Mouse (Mus musculus): ENCODE data around the gene Antxr2. TPM values are rescaled to one million over a fixed set of nuclear protein-coding genes. Genes with fewer than 3 reads are reported as not detected.

The Antxr2 gene
- polyA plus RNA-seq, 1 experiment from 2014 or later: 19.7 TPM

DNA sequence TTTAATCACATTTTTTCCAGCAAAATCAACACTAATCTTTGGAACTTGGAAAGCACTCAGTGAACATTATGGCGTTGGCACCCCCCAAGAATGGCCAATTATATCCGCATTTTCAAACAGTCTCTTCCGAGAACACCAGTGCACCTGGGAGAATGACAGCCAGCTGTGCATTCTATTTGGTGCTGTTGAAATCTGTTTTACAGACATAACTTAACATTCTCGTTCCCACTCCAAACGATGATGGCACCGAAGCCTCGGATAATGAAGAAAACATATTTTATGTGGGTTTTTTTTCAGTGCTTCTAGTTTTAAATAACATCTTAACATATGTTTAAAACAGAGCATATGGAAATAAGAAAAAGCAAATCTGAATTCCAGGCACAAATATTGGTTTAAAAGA is 129.7 kb downstream of the Antxr2 start:
- WGBS: 91% methylated on average over 7 of the region's 7 CpGs
- H3K27ac ChIP-seq: no peak overlapping the region

DNA sequence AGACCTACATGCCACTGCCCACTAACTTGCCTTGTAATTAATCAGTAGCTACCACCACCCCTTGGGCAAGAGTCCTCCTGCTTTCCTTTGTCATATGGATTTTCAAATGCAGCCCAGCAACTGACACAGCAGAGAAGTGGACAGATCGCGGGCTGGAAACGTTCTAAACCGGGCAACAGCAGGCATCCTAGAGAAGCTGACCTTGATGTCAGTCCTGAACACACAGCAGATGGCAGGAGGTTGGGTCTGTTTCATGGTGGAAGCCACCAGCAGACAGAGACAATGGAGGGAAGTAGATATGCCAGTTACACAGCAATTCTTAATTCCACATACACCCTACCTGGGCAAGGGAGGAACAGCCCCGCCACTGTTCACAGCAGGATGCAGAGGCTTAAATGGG is 131.5 kb downstream of the Antxr2 start:
- Histone ChIP-seq H3K27ac (no peak overlapping the region), H3K4me2 (no peak overlapping the region), H3K4me1 (no peaks in the 10 kb centered on the region), H3K9me3 (no peaks in the 10 kb centered on the region), H3K36me3 (no peaks in the 10 kb centered on the region), H3K4me3 (replicated peaks) (no peak overlapping the region), H3K27me3 (replicated peaks) (no peaks in the 10 kb centered on the region), H3K9ac (no peak overlapping the region)
- WGBS: 84% methylated on average over 5 of the region's 5 CpGs
- ATAC-seq (ENCODE audit: insufficient read depth, low FRiP score, low read depth): no peak

More for the DNA sequence above, 129.7 kb downstream of the Antxr2 start:
- H3K4me3 ChIP-seq (replicated peaks): no peak overlapping the region
- no peak for ATAC-seq (ENCODE audit: insufficient read depth, low FRiP score, low read depth)
- no peak overlapping the region for H3K9ac ChIP-seq
- H3K36me3 ChIP-seq: no peaks in the 10 kb centered on the region
- H3K4me2 ChIP-seq: no peak overlapping the region
- H3K4me1 ChIP-seq: no peaks in the 10 kb centered on the region
- H3K27me3 ChIP-seq (replicated peaks): no peaks in the 10 kb centered on the region
- no peaks in the 10 kb centered on the region for H3K9me3 ChIP-seq

DNA sequence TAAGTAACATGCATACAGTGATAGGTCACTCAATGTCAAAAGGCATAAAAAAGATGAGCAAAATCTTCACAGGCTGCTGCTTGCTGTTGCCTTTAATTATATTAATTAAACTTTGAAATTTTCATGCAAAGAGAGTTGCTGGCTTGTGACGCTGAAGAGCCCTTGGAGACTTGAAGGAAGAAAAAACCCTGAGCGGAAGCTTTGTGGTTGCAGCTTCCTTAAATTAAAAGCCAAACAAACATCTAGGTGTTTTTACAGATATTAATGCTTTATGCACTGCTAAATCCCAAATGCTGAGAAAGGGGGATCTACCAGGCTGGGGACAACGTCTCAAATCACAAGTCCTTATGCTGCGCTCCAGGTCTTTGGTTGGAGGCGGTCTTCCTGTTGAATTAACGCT is 145.4 kb downstream of the Antxr2 start:
- no peak for ATAC-seq (ENCODE audit: insufficient read depth, low FRiP score, low read depth)
- no peak overlapping the region for H3K4me3 ChIP-seq (replicated peaks)
- WGBS: 93% methylated on average over 6 of the region's 6 CpGs
- H3K27me3 ChIP-seq (replicated peaks): no peaks in the 10 kb centered on the region
- H3K9me3 ChIP-seq: no peaks in the 10 kb centered on the region
- H3K4me2 ChIP-seq: no peak overlapping the region
- 0 out of 2 replicates have a peak, but pooled peaks cover 6% of the 10 kb centered on the region for H3K36me3 ChIP-seq
- no peaks in the 10 kb centered on the region for H3K4me1 ChIP-seq
- no peak overlapping the region for H3K9ac ChIP-seq
- no peak overlapping the region for H3K27ac ChIP-seq

DNA sequence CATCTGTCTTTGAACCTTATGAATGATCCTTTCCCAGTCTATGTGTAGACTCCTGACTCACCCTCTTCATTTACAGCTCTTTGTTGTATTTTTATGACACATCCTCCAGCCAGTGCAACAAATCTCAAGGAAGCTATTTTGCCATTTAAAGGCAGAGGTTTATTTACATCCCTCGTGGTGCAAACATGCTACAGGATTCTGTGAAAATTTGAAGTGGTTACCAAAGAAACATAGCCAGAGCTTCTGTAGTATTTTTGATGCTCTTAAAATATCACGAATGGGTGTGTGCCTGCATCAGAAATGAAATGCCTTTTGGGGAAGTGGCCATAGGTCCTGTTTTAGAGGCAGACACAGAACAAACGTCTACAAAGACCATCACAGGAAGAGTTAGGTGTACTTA is 146.7 kb downstream of the Antxr2 start:
- no peak for ATAC-seq (ENCODE audit: insufficient read depth, low FRiP score, low read depth)
- Histone ChIP-seq H3K27me3 (replicated peaks) (no peaks in the 10 kb centered on the region), H3K27ac (no peak overlapping the region), H3K36me3 (0 out of 2 replicates have a peak, but pooled peaks cover 6% of the 10 kb centered on the region), H3K4me3 (replicated peaks) (no peak overlapping the region), H3K4me2 (no peak overlapping the region), H3K9ac (no peak overlapping the region), H3K4me1 (no peaks in the 10 kb centered on the region), H3K9me3 (no peaks in the 10 kb centered on the region)
- 71% methylated on average over 3 of the region's 3 CpGs for WGBS

DNA sequence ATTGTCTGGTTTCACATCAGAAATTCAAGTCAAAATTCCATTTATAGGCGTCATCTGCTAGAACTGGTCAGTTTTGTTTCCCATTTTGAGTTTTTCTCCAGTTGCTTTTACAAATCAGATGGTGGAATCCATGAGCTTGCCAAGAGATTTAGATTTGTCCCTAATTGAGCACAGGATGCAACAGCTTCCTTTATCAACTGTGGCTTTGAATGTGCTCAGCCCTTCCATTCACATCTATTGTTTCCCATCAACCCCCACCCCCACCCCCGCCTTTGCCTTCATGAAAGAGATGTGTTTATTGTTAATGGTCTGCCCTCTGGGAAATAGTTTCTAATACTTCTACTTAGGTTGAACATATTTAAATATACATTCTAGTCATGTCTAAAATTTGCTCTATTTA is 149.4 kb downstream of the Antxr2 start:
- Histone ChIP-seq H3K9ac (no peak overlapping the region), H3K9me3 (no peaks in the 10 kb centered on the region), H3K4me1 (no peaks in the 10 kb centered on the region), H3K27me3 (replicated peaks) (no peaks in the 10 kb centered on the region), H3K4me2 (no peak overlapping the region), H3K27ac (no peak overlapping the region), H3K36me3 (0 out of 2 replicates have a peak, but pooled peaks cover 6% of the 10 kb centered on the region), H3K4me3 (replicated peaks) (no peak overlapping the region)
- WGBS: 76% methylated on average over 2 of the region's 2 CpGs
- ATAC-seq (ENCODE audit: insufficient read depth, low FRiP score, low read depth): no peak

DNA sequence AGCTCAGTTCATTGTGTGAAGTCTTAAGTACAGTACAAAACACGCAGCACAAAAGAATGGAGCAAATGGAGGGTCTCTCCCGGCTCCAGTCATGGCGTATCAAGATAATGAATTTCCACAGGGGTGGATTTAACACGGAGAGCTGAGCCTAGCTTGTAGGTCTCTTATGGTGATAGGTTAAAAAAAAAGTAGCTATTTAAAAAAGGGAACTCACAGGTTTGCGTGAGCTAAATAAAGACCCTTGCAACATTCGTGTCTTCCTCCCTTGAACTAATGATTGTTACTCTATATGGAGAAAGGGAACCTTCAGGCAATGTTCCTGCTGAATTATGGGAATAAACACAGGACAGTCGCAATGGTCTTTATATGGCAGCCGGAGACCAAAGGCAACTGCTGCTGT is 150.7 kb downstream of the Antxr2 start:
- H3K4me3 ChIP-seq (replicated peaks): no peak overlapping the region
- ATAC-seq (ENCODE audit: insufficient read depth, low FRiP score, low read depth): no peak
- H3K4me2 ChIP-seq: no peak overlapping the region
- 72% methylated on average over 8 of the region's 8 CpGs for WGBS
- H3K27me3 ChIP-seq (replicated peaks): no peaks in the 10 kb centered on the region
- H3K4me1 ChIP-seq: no peaks in the 10 kb centered on the region
- no peaks in the 10 kb centered on the region for H3K9me3 ChIP-seq
- H3K9ac ChIP-seq: no peak overlapping the region
- H3K27ac ChIP-seq: no peak overlapping the region
- H3K36me3 ChIP-seq: 0 out of 2 replicates have a peak, but pooled peaks cover 3% of the 10 kb centered on the region

DNA sequence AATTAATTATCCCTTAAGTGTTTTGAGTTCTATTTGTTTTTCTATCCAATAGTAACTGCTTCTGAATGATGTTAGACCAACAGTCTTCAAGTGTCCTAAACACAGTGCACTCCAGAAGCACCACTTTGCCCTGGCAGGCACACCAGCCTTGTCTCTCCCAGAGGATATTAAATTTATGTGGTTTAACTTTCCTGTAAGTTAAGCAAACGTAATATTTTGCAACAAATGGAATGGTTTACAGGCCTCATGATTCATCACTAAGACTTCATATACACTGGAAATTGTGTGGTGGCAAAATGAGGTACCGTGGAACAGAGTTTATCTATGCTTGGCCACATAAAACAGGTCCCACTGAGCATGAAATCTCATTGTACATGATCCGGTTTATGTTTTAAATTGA is 152.0 kb downstream of the Antxr2 start:
- no peak for ATAC-seq (ENCODE audit: insufficient read depth, low FRiP score, low read depth)
- Histone ChIP-seq H3K36me3 (no peaks in the 10 kb centered on the region), H3K9ac (no peak overlapping the region), H3K4me3 (replicated peaks) (no peak overlapping the region), H3K9me3 (no peaks in the 10 kb centered on the region), H3K27me3 (replicated peaks) (no peaks in the 10 kb centered on the region), H3K27ac (no peak overlapping the region), H3K4me2 (no peak overlapping the region), H3K4me1 (no peaks in the 10 kb centered on the region)
- 58% methylated on average over 3 of the region's 3 CpGs for WGBS

DNA sequence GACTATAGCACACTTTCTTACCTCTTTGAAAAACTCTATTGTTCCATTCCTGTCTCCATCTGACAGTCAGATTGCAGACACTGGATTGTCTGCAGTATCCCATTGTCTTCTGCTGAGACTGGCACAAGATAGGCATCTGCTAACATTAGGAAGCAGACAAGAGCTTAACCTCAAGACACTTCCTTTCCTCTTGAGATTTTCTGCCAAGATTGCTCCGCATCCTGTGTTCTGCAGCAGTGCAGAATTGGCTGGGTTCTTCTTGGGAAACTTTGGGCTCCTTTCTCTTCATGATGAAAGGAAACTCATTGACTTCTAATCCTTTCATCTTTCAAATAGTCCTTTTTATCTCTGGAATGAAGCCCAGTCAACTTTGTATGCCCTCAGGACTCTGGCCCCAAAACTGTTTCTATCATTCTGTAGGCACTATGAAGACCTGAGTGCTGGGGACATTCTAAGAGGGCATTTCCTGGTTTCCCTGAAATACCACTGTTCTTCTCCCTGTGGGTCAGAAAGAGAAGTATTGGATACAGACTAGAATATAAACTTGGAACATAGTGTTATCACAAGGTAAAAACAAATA is 152.5 kb downstream of the Antxr2 start:
- no peak overlapping the region for H3K4me3 ChIP-seq (replicated peaks)
- H3K4me1 ChIP-seq: no peaks in the 10 kb centered on the region

DNA sequence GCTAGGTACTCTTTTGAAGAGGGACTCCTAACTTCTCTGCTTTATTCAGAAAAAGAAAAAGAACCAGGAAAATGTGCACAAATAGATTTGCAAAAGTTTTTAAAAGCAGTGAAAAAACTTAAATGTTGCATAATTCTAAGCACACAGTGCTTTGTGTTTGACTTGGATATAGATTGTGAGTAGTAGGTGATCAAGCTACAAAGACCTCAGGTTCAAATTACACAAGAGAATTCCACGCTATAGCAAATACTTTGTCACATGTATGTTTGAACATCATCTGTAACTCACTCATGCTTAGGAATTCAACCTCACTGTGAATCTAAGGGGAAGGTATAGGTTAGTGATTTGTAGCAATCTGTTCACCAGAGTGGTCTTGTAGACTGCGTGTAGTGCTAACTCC is 153.9 kb downstream of the Antxr2 start:
- H3K4me2 ChIP-seq: no peak overlapping the region
- no peak for ATAC-seq (ENCODE audit: insufficient read depth, low FRiP score, low read depth)
- H3K4me1 ChIP-seq: no peaks in the 10 kb centered on the region
- H3K36me3 ChIP-seq: no peaks in the 10 kb centered on the region
- no peaks in the 10 kb centered on the region for H3K9me3 ChIP-seq
- H3K4me3 ChIP-seq (replicated peaks): no peak overlapping the region
- H3K27me3 ChIP-seq (replicated peaks): no peaks in the 10 kb centered on the region
- no peak overlapping the region for H3K27ac ChIP-seq
- WGBS: 74% methylated on average over 2 of the region's 2 CpGs
- H3K9ac ChIP-seq: no peak overlapping the region

More for the DNA sequence above, 152.5 kb downstream of the Antxr2 start:
- no peak overlapping the region for H3K4me2 ChIP-seq
- no peaks in the 10 kb centered on the region for H3K27me3 ChIP-seq (replicated peaks)
- no peaks in the 10 kb centered on the region for H3K36me3 ChIP-seq
- H3K9me3 ChIP-seq: no peaks in the 10 kb centered on the region
- H3K9ac ChIP-seq: no peak overlapping the region
- no peak for ATAC-seq (ENCODE audit: insufficient read depth, low FRiP score, low read depth)
- 75% methylated on average over 1 of the region's 1 CpGs for WGBS
- no peak overlapping the region for H3K27ac ChIP-seq

DNA sequence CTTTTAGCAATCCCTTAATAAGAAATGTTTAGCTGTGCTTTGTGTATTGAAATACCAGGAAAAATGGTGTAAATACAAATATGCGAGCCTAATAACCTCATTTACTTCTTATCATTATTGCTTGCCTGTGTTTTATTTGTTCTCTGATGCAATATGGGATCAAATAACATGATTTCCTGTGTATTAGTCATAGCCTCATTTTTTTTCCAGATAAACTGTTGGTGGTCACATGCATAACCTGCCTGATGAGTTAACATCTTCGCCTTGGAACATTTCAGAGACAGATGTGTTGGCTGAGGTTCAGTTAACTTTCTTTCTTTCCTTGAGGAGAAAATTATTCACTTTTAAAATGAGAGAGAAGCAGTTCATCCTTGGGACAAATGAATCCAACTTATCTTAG is 162.9 kb downstream of the Antxr2 start:
- Histone ChIP-seq H3K27ac (no peak overlapping the region), H3K4me2 (no peak overlapping the region), H3K36me3 (no peaks in the 10 kb centered on the region), H3K4me3 (replicated peaks) (no peak overlapping the region), H3K27me3 (replicated peaks) (no peaks in the 10 kb centered on the region), H3K9ac (no peak overlapping the region), H3K9me3 (no peaks in the 10 kb centered on the region), H3K4me1 (no peaks in the 10 kb centered on the region)
- ATAC-seq (ENCODE audit: insufficient read depth, low FRiP score, low read depth): no peak
- WGBS: 48% methylated on average over 2 of the region's 2 CpGs

DNA sequence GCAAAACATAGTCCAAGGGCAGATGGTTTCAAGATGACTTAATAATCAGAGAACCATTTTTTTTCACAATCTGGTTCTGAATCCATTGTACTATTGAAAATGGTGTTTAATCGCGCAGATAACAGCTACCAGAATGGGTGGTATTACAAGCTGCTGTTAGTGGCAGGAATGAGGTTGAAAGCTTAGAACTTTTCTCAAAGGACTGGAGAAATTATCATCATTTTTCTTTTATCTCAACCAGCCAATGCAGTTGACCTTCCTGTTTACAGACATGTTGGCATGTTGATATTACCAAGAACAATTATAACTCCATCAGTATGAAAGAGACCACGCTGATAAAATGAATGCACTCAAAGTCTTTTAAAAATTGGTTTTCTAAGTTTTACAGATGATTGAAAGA is 163.9 kb downstream of the Antxr2 start:
- H3K9ac ChIP-seq: no peak overlapping the region
- no peak overlapping the region for H3K27ac ChIP-seq
- H3K36me3 ChIP-seq: no peaks in the 10 kb centered on the region
- H3K9me3 ChIP-seq: no peaks in the 10 kb centered on the region
- H3K4me3 ChIP-seq (replicated peaks): no peak overlapping the region
- no peak for ATAC-seq (ENCODE audit: insufficient read depth, low FRiP score, low read depth)
- WGBS: 81% methylated on average over 3 of the region's 3 CpGs
- no peaks in the 10 kb centered on the region for H3K27me3 ChIP-seq (replicated peaks)
- H3K4me2 ChIP-seq: no peak overlapping the region
- no peaks in the 10 kb centered on the region for H3K4me1 ChIP-seq

DNA sequence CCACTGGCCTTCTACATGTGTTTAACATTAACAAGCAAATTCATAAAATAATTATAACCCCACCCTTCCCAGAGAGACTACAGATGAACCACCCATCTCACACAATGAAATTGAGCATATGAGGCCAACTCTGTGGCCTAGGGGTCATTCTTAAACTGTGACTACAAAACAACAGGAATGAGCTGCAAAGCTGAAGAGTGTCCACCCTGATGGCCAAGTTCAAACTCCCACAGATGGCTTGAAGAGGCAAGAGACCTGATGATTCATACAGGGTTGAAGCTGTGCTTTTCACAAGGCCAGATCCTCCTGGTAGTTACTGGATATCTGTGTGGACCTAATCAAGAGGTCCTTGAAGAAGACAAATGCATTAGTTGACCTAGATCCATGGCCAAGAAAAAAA is 173.7 kb downstream of the Antxr2 start:
- ATAC-seq (ENCODE audit: insufficient read depth, low FRiP score, low read depth): no peak
- Histone ChIP-seq H3K4me3 (replicated peaks) (no peak overlapping the region), H3K4me2 (no peak overlapping the region), H3K27me3 (replicated peaks) (no peaks in the 10 kb centered on the region), H3K36me3 (no peaks in the 10 kb centered on the region), H3K27ac (no peak overlapping the region), H3K4me1 (no peaks in the 10 kb centered on the region), H3K9ac (no peak overlapping the region), H3K9me3 (no peaks in the 10 kb centered on the region)
